Mouse (Mus musculus) MEL (cell line): ENCODE results near the gene Ggcx. TPM values are rescaled to one million over a fixed set of nuclear protein-coding genes. Genes with fewer than 3 reads are reported as not detected.
A peak's percentile ranks its signal among the peaks of the same experiment; 100 is the strongest.

Experiments
- DNase-seq: peaks from one replicate; pipeline ENCODE4 v3.0.0; 2011; ENCODE audit warnings: low read depth, low spot score
- H3K27ac ChIP-seq: 2 replicates; pipeline ENCODE4 v1.5.1; 2012; ENCODE audit warnings: low read depth, mild to moderate bottlenecking, control low read depth, low read length, moderate library complexity; ENCODE audit not compliant: control insufficient read depth
- H3K27me3 ChIP-seq, 2 experiments: fragments of 150-350 bp in 1 of 2; sonication (generic) in 1 of 2; 2 replicates each; pipeline ENCODE4 v1.6.1; 2012; ENCODE audit warnings: low read length in 2 of 2, mild to moderate bottlenecking in 2 of 2, improper control_type of control experiment in 1 of 2, moderate library complexity in 1 of 2; ENCODE audit not compliant: insufficient read depth in 2 of 2, control insufficient read depth in 1 of 2
- H3K36me3 ChIP-seq, 2 experiments: 2 replicates each; pipeline ENCODE4 v1.6.1; 2012 to 2014; ENCODE audit warnings: low read length in 2 of 2, improper control_type of control experiment in 1 of 2, inconsistent platforms in 1 of 2, mild to moderate bottlenecking in 1 of 2; ENCODE audit not compliant: insufficient read depth in 2 of 2, control insufficient read depth in 1 of 2
- H3K4me1 ChIP-seq, 2 experiments: fragments of 150-350 bp in 1 of 2; sonication (generic) in 1 of 2; 2 replicates each; pipeline ENCODE4 v1.6.1; 2012; ENCODE audit warnings: low read length in 2 of 2, improper control_type of control experiment in 1 of 2, mild to moderate bottlenecking in 1 of 2; ENCODE audit not compliant: insufficient read depth in 2 of 2, control insufficient read depth in 1 of 2
- H3K4me3 ChIP-seq, 2 experiments: fragments of 150-350 bp in 1 of 2; sonication (generic) in 1 of 2; 2 replicates each; pipeline ENCODE4 v1.5.1; 2012; ENCODE audit warnings: low read depth in 2 of 2, low read length in 2 of 2, mild to moderate bottlenecking in 2 of 2, moderate library complexity in 2 of 2, control low read depth in 1 of 2, improper control_type of control experiment in 1 of 2; ENCODE audit not compliant: control insufficient read depth in 1 of 2, insufficient read depth in 1 of 2
- H3K79me2 ChIP-seq: 2 replicates; pipeline ENCODE4 v1.6.1; 2012; ENCODE audit warnings: mild to moderate bottlenecking, low read length, moderate library complexity; ENCODE audit not compliant: control insufficient read depth, poor library complexity, insufficient read depth
- H3K9ac ChIP-seq: 2 replicates; pipeline ENCODE4 v1.6.1; 2012; ENCODE audit warnings: low read depth, mild to moderate bottlenecking, control low read depth, low read length, moderate library complexity; ENCODE audit not compliant: control insufficient read depth, poor library complexity, severe bottlenecking
- H3K9me3 ChIP-seq: fragments of 150-350 bp; sonication (generic); replicated peaks from 2 replicates; pipeline ENCODE4 v1.6.1; 2012; ENCODE audit warnings: mild to moderate bottlenecking, low read length, improper control_type of control experiment, moderate library complexity; ENCODE audit not compliant: insufficient read depth
- BHLHE40 ChIP-seq: IDR thresholded peaks from 2 replicates; pipeline ENCODE4 v1.6.1; 2012; ENCODE audit warnings: low read depth, mild to moderate bottlenecking, inconsistent platforms, low read length, improper control_type of control experiment, borderline replicate concordance
- CHD1 ChIP-seq: IDR thresholded peaks from 2 replicates; pipeline ENCODE4 v1.6.1; 2012; ENCODE audit warnings: low read depth, mild to moderate bottlenecking, inconsistent platforms, low read length, improper control_type of control experiment
- E2F4 ChIP-seq: IDR thresholded peaks from 2 replicates; pipeline ENCODE4 v1.6.1; 2011; ENCODE audit warnings: low read depth, low read length, improper control_type of control experiment, borderline replicate concordance
- ELF1 ChIP-seq: IDR thresholded peaks from 2 replicates; pipeline ENCODE4 v1.6.1; 2014; ENCODE audit warnings: low read depth, mild to moderate bottlenecking, inconsistent platforms, low read length, improper control_type of control experiment, moderate library complexity
- EP300 ChIP-seq, 2 experiments: IDR thresholded peaks; 2 replicates each; pipeline ENCODE4 v1.6.1; 2011; ENCODE audit warnings: improper control_type of control experiment in 2 of 2, low read length in 2 of 2, low read depth in 1 of 2, mild to moderate bottlenecking in 1 of 2
- ETS1 ChIP-seq: IDR thresholded peaks from 2 replicates; pipeline ENCODE4 v1.6.1; 2012; ENCODE audit warnings: low read depth, mild to moderate bottlenecking, inconsistent platforms, low read length, improper control_type of control experiment, moderate library complexity
- GABPA ChIP-seq: IDR thresholded peaks from 2 replicates; pipeline ENCODE4 v1.6.1; 2012; ENCODE audit warnings: low read depth, mild to moderate bottlenecking, inconsistent platforms, low read length, improper control_type of control experiment, moderate library complexity
- GATA1 ChIP-seq: IDR thresholded peaks from 2 replicates; pipeline ENCODE4 v1.6.1; 2011; ENCODE audit warnings: low read depth, low read length, improper control_type of control experiment
- KAT2A ChIP-seq: conservative IDR thresholded peaks from 2 replicates; pipeline ENCODE4 v1.6.1; 2012; ENCODE audit warnings: low read depth, low read length, improper control_type of control experiment, inconsistent platforms
- MAFK ChIP-seq: IDR thresholded peaks from 2 replicates; pipeline ENCODE4 v1.6.1; 2011; ENCODE audit warnings: low read depth, mild to moderate bottlenecking, low read length, improper control_type of control experiment, borderline replicate concordance
- MAX ChIP-seq: IDR thresholded peaks from 2 replicates; pipeline ENCODE4 v1.6.1; 2011; ENCODE audit warnings: low read length, improper control_type of control experiment
- MAZ ChIP-seq: IDR thresholded peaks from 2 replicates; pipeline ENCODE4 v1.6.1; 2012; ENCODE audit warnings: low read depth, mild to moderate bottlenecking, inconsistent platforms, low read length, improper control_type of control experiment
- MEF2A ChIP-seq: IDR thresholded peaks from 2 replicates; pipeline ENCODE4 v1.6.1; 2014; ENCODE audit warnings: low read depth, mild to moderate bottlenecking, inconsistent platforms, low read length, improper control_type of control experiment; ENCODE audit not compliant: poor library complexity, insufficient replicate concordance, severe bottlenecking; ENCODE audit errors: extremely low read depth
- MXI1 ChIP-seq: IDR thresholded peaks from 2 replicates; pipeline ENCODE4 v1.6.1; 2011; ENCODE audit warnings: mild to moderate bottlenecking, low read depth, low read length, improper control_type of control experiment
- MYB ChIP-seq: IDR thresholded peaks from 2 replicates; pipeline ENCODE4 v1.6.1; 2011; ENCODE audit warnings: mild to moderate bottlenecking, low read depth, low read length, improper control_type of control experiment
- MYC ChIP-seq: IDR thresholded peaks from 2 replicates; pipeline ENCODE4 v1.6.1; 2011; ENCODE audit warnings: low read depth, mild to moderate bottlenecking, low read length, improper control_type of control experiment, moderate library complexity
- NRF1 ChIP-seq: IDR thresholded peaks from 2 replicates; pipeline ENCODE4 v1.6.1; 2014; ENCODE audit warnings: low read depth, mild to moderate bottlenecking, inconsistent platforms, low read length, improper control_type of control experiment, moderate library complexity; ENCODE audit not compliant: poor library complexity, insufficient read depth, severe bottlenecking
- POLR2A ChIP-seq, 2 experiments: IDR thresholded peaks; 2 replicates each; pipeline ENCODE4 v1.6.1; 2011 to 2012; ENCODE audit warnings: low read length in 2 of 2, mild to moderate bottlenecking in 2 of 2, control low read depth in 1 of 2, improper control_type of control experiment in 1 of 2, low read depth in 1 of 2, moderate library complexity in 1 of 2; ENCODE audit not compliant: control insufficient read depth in 1 of 2, insufficient read depth in 1 of 2, poor library complexity in 1 of 2
- POLR2AphosphoS2 ChIP-seq: IDR thresholded peaks from 2 replicates; pipeline ENCODE4 v1.6.1; 2011; ENCODE audit warnings: low read length, improper control_type of control experiment
- RCOR1 ChIP-seq: IDR thresholded peaks from 2 replicates; pipeline ENCODE4 v1.6.1; 2012; ENCODE audit warnings: low read depth, mild to moderate bottlenecking, inconsistent platforms, low read length, improper control_type of control experiment
- SIN3A ChIP-seq: IDR thresholded peaks from 2 replicates; pipeline ENCODE4 v1.6.1; 2012; ENCODE audit warnings: low read length, improper control_type of control experiment, inconsistent platforms
- SMC3 ChIP-seq: IDR thresholded peaks from 2 replicates; pipeline ENCODE4 v1.6.1; 2011; ENCODE audit warnings: low read depth, low read length, improper control_type of control experiment
- TAL1 ChIP-seq: IDR thresholded peaks from 2 replicates; pipeline ENCODE4 v1.6.1; 2012; ENCODE audit warnings: mild to moderate bottlenecking, inconsistent platforms, low read length, moderate library complexity, mixed read lengths
- TBP ChIP-seq: IDR thresholded peaks from 2 replicates; pipeline ENCODE4 v1.8.0; 2011; ENCODE audit warnings: low read depth, low read length, improper control_type of control experiment
- UBTF ChIP-seq: IDR thresholded peaks from 2 replicates; pipeline ENCODE4 v1.6.1; 2012; ENCODE audit warnings: low read depth, mild to moderate bottlenecking, inconsistent platforms, low read length, improper control_type of control experiment, moderate library complexity, borderline replicate concordance; ENCODE audit not compliant: insufficient read depth
- USF1 ChIP-seq: IDR thresholded peaks from 2 replicates; pipeline ENCODE4 v1.6.1; 2014; ENCODE audit warnings: low read depth, mild to moderate bottlenecking, inconsistent platforms, low read length, improper control_type of control experiment, moderate library complexity
- ZC3H11A ChIP-seq: IDR thresholded peaks from 2 replicates; pipeline ENCODE4 v1.6.1; 2012; ENCODE audit warnings: low read depth, mild to moderate bottlenecking, inconsistent platforms, low read length, improper control_type of control experiment
- ZKSCAN1 ChIP-seq: IDR thresholded peaks from 2 replicates; pipeline ENCODE4 v1.6.1; 2012; ENCODE audit warnings: low read depth, mild to moderate bottlenecking, inconsistent platforms, low read length, improper control_type of control experiment, moderate library complexity
- ZMIZ1 ChIP-seq: IDR thresholded peaks from 2 replicates; pipeline ENCODE4 v1.6.1; 2012; ENCODE audit warnings: low read depth, mild to moderate bottlenecking, inconsistent platforms, low read length, improper control_type of control experiment, moderate library complexity
- ZNF384 ChIP-seq: IDR thresholded peaks from 2 replicates; pipeline ENCODE4 v1.6.1; 2012; ENCODE audit warnings: low read depth, mild to moderate bottlenecking, inconsistent platforms, low read length, improper control_type of control experiment
- polyA plus RNA-seq, 2 experiments: library from polyadenylated mRNA; stranded (reverse) in 1 of 2; unstranded in 1 of 2; fragments of >175 nt in 1 of 2; fragments of >200 nt in 1 of 2; gene quantifications; 2 replicates each; pipeline versions ENCODE4 v1.2.1 to v1.2.4; 2012; ENCODE audit warnings: low replicate concordance in 2 of 2, low read depth in 1 of 2; ENCODE audit not compliant: insufficient read length in 2 of 2, insufficient read depth in 1 of 2, missing spikeins in 1 of 2
- total RNA-seq: library from RNA; depleted of rRNA; stranded (reverse); fragments of 300-350 nt; gene quantifications from 2 replicates; pipeline ENCODE4 v1.2.3, GENCODE M21; 2012

The Ggcx gene
- total and polyA plus RNA-seq, 3 experiments, result 5.2 to 5.4 TPM; not detected in 1

GRCm38 (mm10) chr6:72454833-72455373, 40.8 kb downstream of the Ggcx start:
- Histone ChIP-seq H3K9ac (no peak overlapping the region), H3K79me2 (no peaks in the 10 kb centered on the region), H3K9me3 (no peaks in the 10 kb centered on the region), H3K27me3 (no peaks in the 10 kb centered on the region), H3K36me3 (peaks cover 0 to 26% of the 10 kb centered on the region in 2 experiments; a peak in 2 of 4 replicates), H3K4me1 (peaks cover 19 to 32% of the 10 kb centered on the region in 2 experiments), H3K27ac (no peak overlapping the region), H3K4me3 (no peak overlapping the region)
- no peak for TF ChIP-seq EP300 (IDR thresholded peaks at IDR 0.05; ENCODE audit: low read depth in 1 of 2, low read length in 2 of 2)
- TF ChIP-seq MAZ, result no peak
- TF ChIP-seq ZNF384, result no peak
- no peak for TF ChIP-seq MXI1
- TF ChIP-seq MEF2A, result no peak
- TF ChIP-seq MYB, result no peak
- TF ChIP-seq TAL1, result no peak
- no peak for TF ChIP-seq BHLHE40
- no peak for TF ChIP-seq KAT2A
- TF ChIP-seq MAFK, result no peak
- DNase-seq, result no peak

- Histone ChIP-seq H3K9ac (peak overlapping the region; percentile 18; the same call in 1 of the 2 replicates), H3K4me3 (no peak overlapping the region), H3K36me3 (peaks cover 0 to 26% of the 10 kb centered on the region in 2 experiments; a peak in 2 of 4 replicates), H3K9me3 (no peaks in the 10 kb centered on the region), H3K79me2 (no peaks in the 10 kb centered on the region), H3K27me3 (no peaks in the 10 kb centered on the region), H3K4me1 (peaks cover 23 to 36% of the 10 kb centered on the region in 2 experiments), H3K27ac (peak overlapping the region; percentile 63)
- DNase-seq, result peak; percentile 50
- no peak for TF ChIP-seq GABPA
- TF ChIP-seq MAZ, result peak; percentile 76
- TF ChIP-seq MYC, result no peak
- TF ChIP-seq SMC3, result no peak; the same call in 1 of the 2 replicates
- no peak for TF ChIP-seq ZMIZ1
- TF ChIP-seq NRF1, result no peak
- no peak for TF ChIP-seq USF1
- no peak for TF ChIP-seq SIN3A
- TF ChIP-seq ZKSCAN1, result no peak
- no peak for TF ChIP-seq KAT2A
- TF ChIP-seq ZC3H11A, result no peak
- no peak for TF ChIP-seq E2F4
- TF ChIP-seq ETS1, result peak; percentile 50; the same call in 1 of the 2 replicates
- TF ChIP-seq TBP, result 0 out of 2 replicates have a peak, but pooled peaks have one; percentile 7
- no peak for TF ChIP-seq MAX
- no peak for TF ChIP-seq UBTF
- peak; percentile 37; the same call in 1 of the 2 replicates for TF ChIP-seq RCOR1
- peak; percentile 17; the same call in 1 of the 2 replicates for TF ChIP-seq MEF2A
- no peak for TF ChIP-seq POLR2AphosphoS2
- no peak for TF ChIP-seq MAFK
- TF ChIP-seq CHD1, result no peak
- no peak for TF ChIP-seq BHLHE40
- no peak for TF ChIP-seq ELF1
- TF ChIP-seq GATA1, result peak; percentile 80
- peak; percentile 73 to 87 for TF ChIP-seq EP300 (IDR thresholded peaks at IDR 0.05; ENCODE audit: low read depth in 1 of 2, low read length in 2 of 2)
- no peak for TF ChIP-seq POLR2A (IDR thresholded peaks at IDR 0.05; ENCODE audit: control insufficient read depth in 1 of 2, insufficient read depth in 1 of 2, low read depth in 1 of 2, low read length in 2 of 2, poor library complexity in 1 of 2)
These were observed 42.5 kb downstream of the Ggcx start for GRCm38 (mm10) chr6:72456567-72456966.
